Mouse (Mus musculus) lung, embryonic 16.5 days (tissue): ENCODE data around the gene Hnrnpr. TPM values are rescaled to one million over a fixed set of nuclear protein-coding genes. Genes with fewer than 3 reads are reported as not detected.

Experiments
- ATAC-seq: fragments of 200-750 bp; cut with Nextera tagmentation; 2 replicates; pipeline ENCODE4 v1.8.0; 2017; ENCODE audit warnings: low read depth, mild to moderate bottlenecking, moderate library complexity
- H3K27ac ChIP-seq: fragments of 300-500 bp; sonication (generic); 2 replicates; pipeline ENCODE4 v1.5.1; 2014; ENCODE audit warnings: mild to moderate bottlenecking, control low read depth, low read length
- H3K27me3 ChIP-seq: fragments of 300-500 bp; sonication (generic); 2 replicates; pipeline ENCODE4 v1.6.1; 2014; ENCODE audit warnings: low read depth, low read length, mixed read lengths; ENCODE audit not compliant: control insufficient read depth, insufficient read depth
- H3K36me3 ChIP-seq: fragments of 300-500 bp; sonication (generic); 2 replicates; pipeline ENCODE4 v1.6.1; 2014; ENCODE audit warnings: low read length; ENCODE audit not compliant: control insufficient read depth, insufficient read depth
- H3K4me1 ChIP-seq: fragments of 300-500 bp; sonication (generic); replicated peaks from 2 replicates; pipeline ENCODE4 v1.6.1; 2014; ENCODE audit warnings: low read length, mixed read lengths; ENCODE audit not compliant: control insufficient read depth, insufficient read depth
- H3K4me2 ChIP-seq: fragments of 300-500 bp; sonication (generic); 2 replicates; pipeline ENCODE4 v1.6.1; 2014; ENCODE audit warnings: low read depth, low read length, control low read depth
- H3K4me3 ChIP-seq: fragments of 300-500 bp; sonication (generic); 2 replicates; pipeline ENCODE4 v1.5.1; 2014; ENCODE audit warnings: mild to moderate bottlenecking, low read length, control low read depth
- H3K9ac ChIP-seq: fragments of 300-500 bp; sonication (generic); 2 replicates; pipeline ENCODE4 v1.6.1; 2014; ENCODE audit warnings: low read length, control low read depth
- H3K9me3 ChIP-seq: fragments of 300-500 bp; sonication (generic); 2 replicates; pipeline ENCODE4 v1.6.1; 2016; ENCODE audit warnings: low read length; ENCODE audit not compliant: control insufficient read depth
- whole genome bisulfite sequencing: fragments of 180-500 bp; shearing (Covaris S2); extraction: QIAGEN DNeasy Blood & Tissue Kit; methylation state at CpG from one replicate; pipeline ENCODE4 v1.1.7; 2014; 5-methylcytosine and 5-hydroxymethylcytosine counted together
- polyA plus RNA-seq: library from polyadenylated mRNA; unstranded; fragments of >200 nt; fragmentation: Nextera tagmentation; extraction: Ambion mirVana; gene quantifications from 2 replicates; pipeline ENCODE4 v1.2.1, GENCODE M21; 2015

The Hnrnpr gene
- polyA plus RNA-seq, 1 experiment from 2014 or later, result 158 TPM

- peak overlapping the region; percentile 99 for H3K27ac ChIP-seq
- peaks cover 35% of the 10 kb centered on the region for H3K4me1 ChIP-seq
- 29% methylated on average over 10 of the region's 10 CpGs for WGBS
- H3K9ac ChIP-seq, result peak overlapping the region; percentile 64
- H3K4me2 ChIP-seq, result peak overlapping the region; percentile 35
- no peak overlapping the region; the same call in 1 of the 2 replicates for H3K4me3 ChIP-seq
- peaks cover 5% of the 10 kb centered on the region for H3K36me3 ChIP-seq
- no peak for ATAC-seq
- no peaks in the 10 kb centered on the region for H3K27me3 ChIP-seq
- no peaks in the 10 kb centered on the region for H3K9me3 ChIP-seq
Observed at GRCm38 (mm10) chr4:136282621-136283480, 27.9 kb upstream of the Hnrnpr start.

- H3K4me2 ChIP-seq, result peak overlapping the region; percentile 86; the same call in 1 of the 2 replicates
- 34% methylated on average over 2 of the region's 2 CpGs for WGBS
- peaks cover 35% of the 10 kb centered on the region for H3K4me1 ChIP-seq
Observed at GRCm38 (mm10) chr4:136283783-136284182, 27.0 kb upstream of the Hnrnpr start.

GRCm38 (mm10) chr4:136284455-136284854 is 26.3 kb upstream of the Hnrnpr start, which contains the start of gene Zfp46:
TSS of gene Zfp46 (plus strand) at chr4:136284683.
- Histone ChIP-seq H3K36me3 (peaks cover 19% of the 10 kb centered on the region), H3K4me1 (peaks cover 35% of the 10 kb centered on the region), H3K9ac (peak within 1 kb of the TSS; percentile 77), H3K9me3 (peaks cover 3% of the 10 kb centered on the region; the same call in 1 of the 2 replicates), H3K27ac (peak within 1 kb of the TSS; percentile 99), H3K4me2 (peak within 1 kb of the TSS; percentile 86), H3K4me3 (peak within 1 kb of the TSS; percentile 61), H3K27me3 (no peaks in the 10 kb centered on the region)
- ATAC-seq, result peak; percentile 50
- WGBS, result 17% methylated on average over 5 of the region's 5 CpGs

More at GRCm38 (mm10) chr4:136283783-136284182, 27.0 kb upstream of the Hnrnpr start:
- ATAC-seq, result no peak
- no peak overlapping the region for H3K4me3 ChIP-seq
- no peak overlapping the region; the same call in 1 of the 2 replicates for H3K9ac ChIP-seq
- H3K27me3 ChIP-seq, result no peaks in the 10 kb centered on the region
- H3K36me3 ChIP-seq, result peaks cover 13% of the 10 kb centered on the region
- peaks cover 3% of the 10 kb centered on the region; the same call in 1 of the 2 replicates for H3K9me3 ChIP-seq
- peak overlapping the region; percentile 99 for H3K27ac ChIP-seq

GRCm38 (mm10) chr4:136284891-136285290 is 25.9 kb upstream of the Hnrnpr start:
- peak overlapping the region; percentile 99 for H3K27ac ChIP-seq
- H3K4me2 ChIP-seq, result peak overlapping the region; percentile 86
- WGBS, result 16% methylated on average over 6 of the region's 6 CpGs
- peak overlapping the region; percentile 77 for H3K9ac ChIP-seq
- H3K4me1 ChIP-seq, result peaks cover 35% of the 10 kb centered on the region
- ATAC-seq, result 0 out of 2 replicates have a peak, but pooled peaks have one; percentile 0
- H3K4me3 ChIP-seq, result peak overlapping the region; percentile 61
- H3K9me3 ChIP-seq, result peaks cover 3% of the 10 kb centered on the region; the same call in 1 of the 2 replicates
- no peaks in the 10 kb centered on the region for H3K27me3 ChIP-seq
- H3K36me3 ChIP-seq, result peaks cover 24% of the 10 kb centered on the region

- WGBS, result under 1% methylated on average over 25 of the region's 25 CpGs
- Histone ChIP-seq H3K9me3 (peaks cover 3% of the 10 kb centered on the region; the same call in 1 of the 2 replicates), H3K36me3 (peaks cover 28% of the 10 kb centered on the region), H3K4me3 (peak overlapping the region; percentile 61), H3K4me1 (peaks cover 35% of the 10 kb centered on the region), H3K9ac (peak overlapping the region; percentile 77), H3K4me2 (peak overlapping the region; percentile 86), H3K27ac (peak overlapping the region; percentile 99), H3K27me3 (no peaks in the 10 kb centered on the region)
- peak; percentile 95 for ATAC-seq
Observed at GRCm38 (mm10) chr4:136285348-136285810, 25.4 kb upstream of the Hnrnpr start.

- Histone ChIP-seq H3K4me3 (peak overlapping the region; percentile 61), H3K9me3 (peaks cover 3% of the 10 kb centered on the region; the same call in 1 of the 2 replicates), H3K27ac (peak overlapping the region; percentile 99), H3K27me3 (no peaks in the 10 kb centered on the region), H3K4me2 (peak overlapping the region; percentile 86), H3K9ac (peak overlapping the region; percentile 78), H3K4me1 (peaks cover 35% of the 10 kb centered on the region), H3K36me3 (peaks cover 34% of the 10 kb centered on the region)
- ATAC-seq, result peak; percentile 86
- WGBS, result 0% methylated on average over 29 of the region's 29 CpGs
Observed at GRCm38 (mm10) chr4:136285811-136286371, 24.9 kb upstream of the Hnrnpr start.

GRCm38 (mm10) chr4:136289918-136290780 is 20.6 kb upstream of the Hnrnpr start:
- WGBS, result 60% methylated on average over 66 of the region's 66 CpGs
- no peak overlapping the region for H3K9ac ChIP-seq
- peaks cover 12% of the 10 kb centered on the region for H3K4me1 ChIP-seq
- no peak overlapping the region for H3K4me2 ChIP-seq
- H3K27me3 ChIP-seq, result no peaks in the 10 kb centered on the region
- no peak for ATAC-seq
- peaks cover 55% of the 10 kb centered on the region for H3K36me3 ChIP-seq
- H3K4me3 ChIP-seq, result no peak overlapping the region
- peaks cover 3% of the 10 kb centered on the region; the same call in 1 of the 2 replicates for H3K9me3 ChIP-seq
- no peak overlapping the region for H3K27ac ChIP-seq

- ATAC-seq, result no peak
- Histone ChIP-seq H3K4me1 (peaks cover 12% of the 10 kb centered on the region), H3K27ac (no peak overlapping the region), H3K9ac (no peak overlapping the region), H3K4me2 (no peak overlapping the region), H3K36me3 (peaks cover 56% of the 10 kb centered on the region), H3K4me3 (no peak overlapping the region), H3K27me3 (no peaks in the 10 kb centered on the region), H3K9me3 (peaks cover 3% of the 10 kb centered on the region; the same call in 1 of the 2 replicates)
- WGBS, result 72% methylated on average over 39 of the region's 39 CpGs
Observed at GRCm38 (mm10) chr4:136290781-136291595, 19.8 kb upstream of the Hnrnpr start.
